Mouse (Mus musculus): ENCODE data around the gene Tom1l2. TPM values are rescaled to one million over a fixed set of nuclear protein-coding genes. Genes with fewer than 3 reads are reported as not detected.

The Tom1l2 gene
- total and polyA plus RNA-seq, 2 experiments from 2014 or later: 31.3 to 77.3 TPM

GRCm38 (mm10) chr11:60182741-60183140 lies 170.0 kb downstream of the Tom1l2 start:
- WGBS: 49% methylated on average over 2 of the region's 2 CpGs
- H3K4me2 ChIP-seq (ENCODE audit: low read depth, low read length): no peak overlapping the region
- H3K9ac ChIP-seq (replicated peaks; ENCODE audit: low read depth, low read length): no peak overlapping the region
- H3K9me3 ChIP-seq (replicated peaks; ENCODE audit: control insufficient read depth, low read length): no peaks in the 10 kb centered on the region
- no peak overlapping the region for H3K4me3 ChIP-seq (ENCODE audit: low read depth, low read length)
- H3K4me1 ChIP-seq (ENCODE audit: control insufficient read depth, insufficient read depth): peaks cover 65% of the 10 kb centered on the region
- TF ChIP-seq CTCF (IDR thresholded peaks at IDR 0.05; ENCODE audit: low read depth): no peak
- TF ChIP-seq EP300 (IDR thresholded peaks at IDR 0.05; ENCODE audit: low read depth): no peak
- ATAC-seq (ENCODE audit: insufficient read depth, low read depth) (no peak), DNase-seq (ENCODE audit: low spot score) (no peak)
- peak overlapping the region; percentile 22; the same call in 1 of the 2 replicates for H3K27ac ChIP-seq (ENCODE audit: low read depth)
- peaks cover 28% of the 10 kb centered on the region for H3K36me3 ChIP-seq (replicated peaks; ENCODE audit: control insufficient read depth, insufficient read depth, low read length)
- H3K27me3 ChIP-seq (ENCODE audit: control insufficient read depth, insufficient read depth, low read length): no peaks in the 10 kb centered on the region

GRCm38 (mm10) chr11:60182116-60182670 lies 170.5 kb downstream of the Tom1l2 start:
- 60% methylated on average over 12 of the region's 12 CpGs for WGBS
- H3K27me3 ChIP-seq (ENCODE audit: control insufficient read depth, insufficient read depth, low read length): no peaks in the 10 kb centered on the region
- H3K27ac ChIP-seq (ENCODE audit: low read depth): peak overlapping the region; percentile 22
- ATAC-seq (ENCODE audit: insufficient read depth, low read depth) (peak; percentile 37), DNase-seq (ENCODE audit: low spot score) (peak; percentile 55)
- H3K4me2 ChIP-seq (ENCODE audit: low read depth, low read length): no peak overlapping the region
- no peaks in the 10 kb centered on the region for H3K9me3 ChIP-seq (replicated peaks; ENCODE audit: control insufficient read depth, low read length)
- H3K36me3 ChIP-seq (replicated peaks; ENCODE audit: control insufficient read depth, insufficient read depth, low read length): peaks cover 23% of the 10 kb centered on the region
- H3K9ac ChIP-seq (replicated peaks; ENCODE audit: low read depth, low read length): no peak overlapping the region
- TF ChIP-seq EP300 (IDR thresholded peaks at IDR 0.05; ENCODE audit: low read depth) (no peak), CTCF (IDR thresholded peaks at IDR 0.05; ENCODE audit: low read depth) (no peak)
- H3K4me1 ChIP-seq (ENCODE audit: control insufficient read depth, insufficient read depth): peaks cover 71% of the 10 kb centered on the region
- no peak overlapping the region for H3K4me3 ChIP-seq (ENCODE audit: low read depth, low read length)

DNA sequence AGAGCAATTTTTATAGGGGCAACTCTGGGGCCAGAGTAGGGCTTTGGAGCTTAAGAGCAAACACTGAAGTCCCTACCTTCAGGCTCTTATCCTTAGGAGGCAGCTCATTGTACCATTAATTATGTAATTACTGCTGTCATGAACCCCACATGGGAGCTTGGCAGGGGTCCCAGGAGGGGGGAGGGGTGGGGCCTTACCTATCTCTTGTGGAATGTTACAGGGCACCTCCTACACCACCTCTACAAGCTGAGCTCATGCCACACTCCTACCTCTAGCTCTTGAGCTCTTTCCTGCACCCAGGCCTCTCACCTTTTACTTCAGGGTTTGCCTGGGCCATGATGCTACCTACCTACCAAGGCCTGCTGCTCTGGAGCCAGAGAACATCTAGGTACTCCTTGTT lies 174.2 kb downstream of the Tom1l2 start:
- Histone ChIP-seq H3K4me1 (ENCODE audit: control insufficient read depth, insufficient read depth) (peaks cover 66% of the 10 kb centered on the region), H3K27ac (ENCODE audit: low read depth) (no peak overlapping the region; the same call in 1 of the 2 replicates), H3K27me3 (ENCODE audit: control insufficient read depth, insufficient read depth, low read length) (no peaks in the 10 kb centered on the region), H3K9ac (replicated peaks; ENCODE audit: low read depth, low read length) (no peak overlapping the region; the same call in 1 of the 2 replicates), H3K9me3 (replicated peaks; ENCODE audit: control insufficient read depth, low read length) (no peaks in the 10 kb centered on the region), H3K4me3 (ENCODE audit: low read depth, low read length) (no peak overlapping the region), H3K36me3 (replicated peaks; ENCODE audit: control insufficient read depth, insufficient read depth, low read length) (no peaks in the 10 kb centered on the region), H3K4me2 (ENCODE audit: low read depth, low read length) (no peak overlapping the region)
- ATAC-seq (ENCODE audit: insufficient read depth, low read depth): no peak
- DNase-seq (ENCODE audit: low spot score): no peak
- no peak for TF ChIP-seq EP300 (IDR thresholded peaks at IDR 0.05; ENCODE audit: low read depth)
- no peak for TF ChIP-seq CTCF (IDR thresholded peaks at IDR 0.05; ENCODE audit: low read depth)

- no peak for ATAC-seq (ENCODE audit: insufficient read depth, low read depth)
- Histone ChIP-seq H3K4me1 (ENCODE audit: control insufficient read depth, insufficient read depth) (peaks cover 66% of the 10 kb centered on the region), H3K27ac (ENCODE audit: low read depth) (0 out of 2 replicates have a peak overlapping the region, but pooled peaks have one; percentile 24), H3K4me3 (ENCODE audit: low read depth, low read length) (no peak overlapping the region), H3K36me3 (replicated peaks; ENCODE audit: control insufficient read depth, insufficient read depth, low read length) (no peaks in the 10 kb centered on the region), H3K4me2 (ENCODE audit: low read depth, low read length) (peak overlapping the region; percentile 5; the same call in 1 of the 2 replicates), H3K27me3 (ENCODE audit: control insufficient read depth, insufficient read depth, low read length) (no peaks in the 10 kb centered on the region), H3K9me3 (replicated peaks; ENCODE audit: control insufficient read depth, low read length) (no peaks in the 10 kb centered on the region), H3K9ac (replicated peaks; ENCODE audit: low read depth, low read length) (no peak overlapping the region)
- TF ChIP-seq CTCF (IDR thresholded peaks at IDR 0.05; ENCODE audit: low read depth): no peak
- no peak for TF ChIP-seq EP300 (IDR thresholded peaks at IDR 0.05; ENCODE audit: low read depth)
- WGBS: 67% methylated on average over 6 of the region's 6 CpGs
- no peak for DNase-seq (ENCODE audit: low spot score)
Observed at GRCm38 (mm10) chr11:60178005-60178404, 174.7 kb downstream of the Tom1l2 start.

DNA sequence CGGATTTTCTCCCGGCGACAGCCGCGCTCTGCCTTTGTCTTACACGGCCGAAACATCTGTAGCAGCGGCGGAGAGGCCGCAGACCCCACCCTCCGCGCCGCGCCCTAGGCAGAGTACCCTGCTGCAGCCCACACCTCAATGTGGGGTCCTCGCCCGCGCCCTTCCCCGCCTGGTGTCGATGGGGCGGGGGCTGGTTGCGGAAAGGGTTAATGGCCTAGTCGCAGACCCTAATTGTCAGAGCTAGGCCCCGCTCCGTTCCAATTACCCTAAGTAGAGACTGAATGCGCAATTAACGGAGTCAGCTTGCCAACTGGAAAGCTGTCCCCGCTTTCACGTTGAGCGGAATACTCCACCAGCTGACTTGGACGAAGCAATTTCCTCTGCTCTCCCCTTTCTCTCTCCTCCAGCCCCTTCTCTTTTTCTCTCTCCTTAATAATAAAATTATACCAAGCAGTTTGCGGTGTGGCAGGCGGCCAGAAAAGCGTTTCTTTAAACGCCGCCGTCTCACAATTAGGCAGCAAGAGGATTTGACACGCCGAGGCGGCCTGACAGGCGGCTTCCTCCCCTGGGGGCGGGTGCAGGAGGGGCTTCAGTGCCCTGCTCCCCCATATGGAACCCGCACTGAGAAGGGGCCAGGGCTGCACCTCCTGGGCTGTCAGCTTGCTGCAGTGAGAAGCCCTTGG lies 175.6 kb downstream of the Tom1l2 start:
- Histone ChIP-seq H3K27me3 (ENCODE audit: control insufficient read depth, insufficient read depth, low read length) (no peaks in the 10 kb centered on the region), H3K9me3 (replicated peaks; ENCODE audit: control insufficient read depth, low read length) (no peaks in the 10 kb centered on the region), H3K4me2 (ENCODE audit: low read depth, low read length) (peak overlapping the region; percentile 90), H3K36me3 (replicated peaks; ENCODE audit: control insufficient read depth, insufficient read depth, low read length) (no peaks in the 10 kb centered on the region), H3K4me1 (ENCODE audit: control insufficient read depth, insufficient read depth) (peaks cover 64% of the 10 kb centered on the region), H3K4me3 (ENCODE audit: low read depth, low read length) (peak overlapping the region; percentile 63), H3K27ac (ENCODE audit: low read depth) (peak overlapping the region; percentile 98), H3K9ac (replicated peaks; ENCODE audit: low read depth, low read length) (peak overlapping the region; percentile 68)
- DNase-seq (ENCODE audit: low spot score) (no peak), ATAC-seq (ENCODE audit: insufficient read depth, low read depth) (no peak)
- no peak for TF ChIP-seq CTCF (IDR thresholded peaks at IDR 0.05; ENCODE audit: low read depth)
- no peak for TF ChIP-seq EP300 (IDR thresholded peaks at IDR 0.05; ENCODE audit: low read depth)
- WGBS: 1% methylated on average over 41 of the region's 42 CpGs

Small RNAs within 50 kb of the gene (microRNA-seq; reads per million reads assigned to microRNA genes)
- not detected for gene Gm27711
- gene Mir6921: 0.54 reads per million
- gene Mir6922: not detected

Other genes starting within 250 kb of the Tom1l2 start
- gene Rai1, start 247.9 kb downstream of the Tom1l2 start, total RNA-seq (2014; rRNA removed; ENCODE audit: low replicate concordance): 22.5 and 28.1 TPM in 2 replicates
- gene Rai1, start 247.9 kb downstream of the Tom1l2 start, polyA plus RNA-seq (2015; fragmentation: Nextera tagmentation; extraction: Ambion mirVana): 9.1 and 10.2 TPM in 2 replicates
- gene Srebf1, start 130.3 kb downstream of the Tom1l2 start, total RNA-seq (2014; rRNA removed; ENCODE audit: low replicate concordance): 77.2 and 81.7 TPM in 2 replicates
- gene Srebf1, start 130.3 kb downstream of the Tom1l2 start, polyA plus RNA-seq (2015; fragmentation: Nextera tagmentation; extraction: Ambion mirVana): 29.9 and 31.0 TPM in 2 replicates
- gene Drc3, start 424 bp upstream of the Tom1l2 start, total RNA-seq (2014; rRNA removed; ENCODE audit: low replicate concordance): 2.0 and 2.9 TPM in 2 replicates
- 2.1 and 2.9 TPM in 2 replicates for gene Drc3, start 424 bp upstream of the Tom1l2 start, polyA plus RNA-seq (2015; fragmentation: Nextera tagmentation; extraction: Ambion mirVana)
- gene Gid4, start 64.2 kb upstream of the Tom1l2 start, total RNA-seq (2014; rRNA removed; ENCODE audit: low replicate concordance): 20.6 and 24.2 TPM in 2 replicates
- gene Gid4, start 64.2 kb upstream of the Tom1l2 start, polyA plus RNA-seq (2015; fragmentation: Nextera tagmentation; extraction: Ambion mirVana): 11.8 and 12.8 TPM in 2 replicates
- gene Atpaf2, start 65.6 kb upstream of the Tom1l2 start, total RNA-seq (2014; rRNA removed; ENCODE audit: low replicate concordance): 42.2 and 45.7 TPM in 2 replicates
- 43.2 and 44.1 TPM in 2 replicates for gene Atpaf2, start 65.6 kb upstream of the Tom1l2 start, polyA plus RNA-seq (2015; fragmentation: Nextera tagmentation; extraction: Ambion mirVana)
- gene Drg2, start 101.7 kb upstream of the Tom1l2 start, total RNA-seq (2014; rRNA removed; ENCODE audit: low replicate concordance): 56.1 and 61.6 TPM in 2 replicates
- gene Drg2, start 101.7 kb upstream of the Tom1l2 start, polyA plus RNA-seq (2015; fragmentation: Nextera tagmentation; extraction: Ambion mirVana): 44.0 and 45.6 TPM in 2 replicates
- not detected in 2 replicates for gene Myo15, start 116.4 kb upstream of the Tom1l2 start, total RNA-seq (2014; rRNA removed; ENCODE audit: low replicate concordance)
- 0.01 TPM in 1 of 2 replicates, not detected in the other for gene Myo15, start 116.4 kb upstream of the Tom1l2 start, polyA plus RNA-seq (2015; fragmentation: Nextera tagmentation; extraction: Ambion mirVana)
- gene Alkbh5, start 183.5 kb upstream of the Tom1l2 start, total RNA-seq (2014; rRNA removed; ENCODE audit: low replicate concordance): 51.3 and 68.8 TPM in 2 replicates
- gene Alkbh5, start 183.5 kb upstream of the Tom1l2 start, polyA plus RNA-seq (2015; fragmentation: Nextera tagmentation; extraction: Ambion mirVana): 33.5 and 34.9 TPM in 2 replicates